Mouse (Mus musculus): ENCODE measurements at regions not wholly inside any gene's neighbourhood (a gene's known extent, or its start where the extent isn't known, plus 50 kb on each side); places are given as distances from the start of the nearest gene placed in this dataset.
"Not testable (repeated sequence)": the region's sequence is repeated elsewhere in the genome, so short reads cannot be mapped to it uniquely, and the experiment has no call there.

DNA sequence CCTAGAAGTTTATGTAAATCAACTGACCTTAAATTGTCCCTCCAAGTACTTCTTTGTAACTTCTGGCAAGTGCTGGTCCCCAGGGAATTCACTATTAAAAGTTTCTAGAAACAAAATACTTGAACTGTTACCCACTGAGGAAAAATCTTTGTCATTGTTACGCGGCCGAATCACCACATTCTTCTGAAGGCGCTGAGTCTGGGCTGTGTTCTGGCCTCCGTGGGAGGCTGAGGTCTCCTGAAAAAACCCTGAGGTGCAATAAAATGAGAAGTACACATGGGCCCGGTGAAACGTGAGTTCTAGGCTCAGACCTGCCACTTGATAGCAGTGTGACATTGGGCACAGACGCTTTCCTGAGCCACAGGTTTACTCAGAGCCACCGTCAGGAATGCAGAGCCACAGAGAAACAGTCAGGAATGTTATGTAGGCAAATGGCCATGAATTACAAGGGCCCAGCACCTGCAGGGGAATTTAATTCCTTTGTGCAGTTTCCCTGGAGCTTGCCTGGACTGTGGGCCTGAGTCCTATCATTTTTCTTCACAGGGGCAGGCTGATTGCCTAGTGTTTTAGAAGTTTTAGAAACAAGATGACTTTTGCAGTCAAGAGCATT is 171.1 kb upstream of the Arglu1 start:
- no peak for DNase-seq (ENCODE audit: low spot score in 2 of 2)
- intact Hi-C loops (cut with DNase I), result no loop called here

DNA sequence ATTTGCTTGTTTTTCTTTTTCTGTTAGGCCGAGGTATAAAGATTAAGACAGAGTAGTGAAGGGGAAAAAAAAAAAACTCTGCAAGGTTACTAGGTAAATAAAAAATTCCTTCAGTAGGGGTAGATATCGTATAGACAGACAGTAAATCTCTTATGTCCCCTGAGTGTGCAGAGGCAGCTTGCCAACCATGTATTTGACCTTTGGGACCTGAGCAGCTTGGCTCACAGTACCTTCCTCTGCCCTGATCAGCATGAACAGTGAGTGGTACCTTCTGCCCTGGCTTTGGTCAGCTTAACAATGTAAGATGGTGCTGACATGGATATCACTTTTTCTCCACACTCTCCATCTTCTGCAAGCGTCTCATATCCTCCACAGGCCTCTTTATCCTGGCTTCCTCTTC is 168.3 kb upstream of the Arglu1 start:
- intact Hi-C loops (cut with DNase I), result no loop called here
- no peak for DNase-seq (ENCODE audit: low spot score in 2 of 2)

DNA sequence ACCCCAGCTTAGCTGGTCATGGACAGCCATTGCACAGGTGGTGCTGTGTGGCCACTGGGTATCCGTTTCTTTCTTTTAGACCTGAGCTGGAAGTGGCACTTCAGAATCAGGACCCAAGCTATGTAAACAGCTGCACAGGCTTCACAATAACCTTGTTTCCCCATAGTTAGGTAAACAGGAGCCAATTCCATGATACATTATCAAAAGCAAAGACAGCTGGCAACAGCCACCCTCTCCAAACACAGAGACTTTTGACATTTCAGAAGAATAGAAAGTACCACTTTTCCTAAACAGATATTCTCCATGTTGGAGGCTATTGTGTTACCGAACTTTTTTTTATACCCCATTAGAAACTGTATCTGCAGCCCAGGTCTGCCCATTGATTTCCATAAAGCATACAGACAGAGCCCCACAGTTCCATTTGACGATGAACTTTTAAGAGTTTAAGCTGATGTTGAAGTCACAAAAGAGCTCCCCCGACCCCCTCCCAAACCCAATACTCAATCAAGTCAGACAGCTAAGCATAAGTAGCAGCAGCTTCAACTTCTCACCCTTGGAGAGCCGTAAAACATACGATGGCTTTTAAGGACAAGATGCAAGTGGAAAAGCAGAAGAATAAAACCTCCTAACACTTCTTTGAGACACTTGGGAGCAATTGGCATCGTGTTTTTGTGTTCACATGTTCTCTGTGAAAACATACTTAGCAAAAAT is 162.5 kb upstream of the Arglu1 start:
- intact Hi-C loops (cut with DNase I), result no loop called here

DNA sequence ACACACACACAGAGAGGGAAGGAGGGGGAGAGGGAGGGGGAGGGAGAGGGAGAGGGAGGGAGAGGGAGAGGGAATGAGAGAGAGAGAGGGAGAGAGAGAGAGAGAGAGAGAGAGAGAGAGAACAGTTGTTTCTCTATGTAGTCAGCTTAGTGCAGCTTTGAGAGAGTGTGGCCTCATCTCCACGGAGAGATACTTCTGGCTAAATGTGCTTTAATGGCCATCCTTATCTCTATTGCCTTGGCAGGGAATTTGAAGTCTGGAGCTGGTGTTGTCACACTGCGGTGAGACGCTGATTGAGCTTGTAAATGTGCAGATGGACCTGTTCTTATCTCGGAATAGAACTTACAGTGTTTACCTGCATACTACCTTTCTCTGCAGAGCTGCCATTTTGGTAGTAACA is 160.9 kb upstream of the Arglu1 start:
- intact Hi-C loops (cut with DNase I), result no loop called here

More for the DNA sequence above, 162.5 kb upstream of the Arglu1 start:
- no peak for DNase-seq (ENCODE audit: low spot score in 2 of 2)

DNA sequence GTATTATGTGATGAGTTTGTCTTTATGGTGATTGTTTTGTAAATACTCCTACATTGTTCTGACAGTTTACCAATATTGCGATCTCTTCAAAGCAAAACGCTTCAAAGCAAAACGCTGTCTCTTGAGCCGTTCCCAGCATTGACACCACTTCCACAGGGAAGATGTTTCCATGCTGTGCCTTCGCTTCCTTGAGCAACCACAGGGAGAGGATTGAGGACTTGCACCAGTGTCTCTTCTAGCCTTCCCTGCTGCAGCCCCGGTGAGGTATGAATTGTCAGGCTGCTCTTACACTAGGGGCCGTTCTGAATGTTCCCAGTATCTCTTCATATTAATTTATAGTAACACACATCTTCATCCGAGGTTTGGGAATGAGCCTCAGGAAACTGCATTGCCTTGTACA is 160.4 kb upstream of the Arglu1 start:
- intact Hi-C loops (cut with DNase I), result no loop called here
- no peak for DNase-seq (ENCODE audit: low spot score in 2 of 2)

More for the DNA sequence above, 160.9 kb upstream of the Arglu1 start:
- no peak for DNase-seq (ENCODE audit: low spot score in 2 of 2)

DNA sequence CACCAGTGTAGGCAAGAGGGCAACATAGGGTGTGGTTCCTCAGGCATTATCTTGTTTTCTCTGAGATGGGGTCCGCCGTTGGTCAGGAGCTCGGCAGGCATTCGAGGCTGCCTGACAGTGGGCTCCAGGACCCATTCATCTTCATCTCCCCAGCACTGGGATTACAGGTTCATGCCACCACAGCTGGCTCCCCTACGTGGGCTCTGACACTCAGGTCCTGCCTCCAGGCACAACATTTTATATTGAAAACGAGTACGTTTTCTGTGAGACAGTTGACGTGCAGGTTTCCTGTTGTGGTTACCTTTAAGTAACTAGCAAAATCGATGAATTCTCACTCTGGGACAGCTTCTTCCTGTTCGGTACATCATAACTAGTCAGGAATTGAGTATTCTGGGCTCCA is 157.3 kb upstream of the Arglu1 start:
- intact Hi-C loops (cut with DNase I), result no loop called here
- no peak for DNase-seq (ENCODE audit: low spot score in 2 of 2)

DNA sequence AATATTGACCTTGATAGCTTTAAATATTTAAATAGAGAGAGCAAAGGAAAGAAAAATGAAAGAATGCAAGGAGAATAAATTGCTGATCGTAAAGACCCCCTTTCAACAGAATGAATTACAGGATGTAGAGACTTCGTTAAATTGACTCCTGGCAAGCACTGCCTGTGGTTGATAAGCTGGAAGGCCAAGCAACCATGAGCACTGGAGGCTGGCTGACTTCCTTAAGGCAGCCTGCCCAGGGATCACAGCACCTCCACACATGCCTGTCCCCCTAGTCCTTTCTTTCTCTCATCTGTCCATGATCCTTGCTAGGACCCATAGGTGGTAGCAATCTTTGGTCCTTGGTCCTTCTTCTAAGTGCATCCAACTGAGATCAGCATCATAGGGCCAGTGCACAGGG is 152.0 kb upstream of the Arglu1 start:
- DNase-seq (ENCODE audit: low spot score in 2 of 2), result no peak
- intact Hi-C loops (cut with DNase I), result no loop called here

DNA sequence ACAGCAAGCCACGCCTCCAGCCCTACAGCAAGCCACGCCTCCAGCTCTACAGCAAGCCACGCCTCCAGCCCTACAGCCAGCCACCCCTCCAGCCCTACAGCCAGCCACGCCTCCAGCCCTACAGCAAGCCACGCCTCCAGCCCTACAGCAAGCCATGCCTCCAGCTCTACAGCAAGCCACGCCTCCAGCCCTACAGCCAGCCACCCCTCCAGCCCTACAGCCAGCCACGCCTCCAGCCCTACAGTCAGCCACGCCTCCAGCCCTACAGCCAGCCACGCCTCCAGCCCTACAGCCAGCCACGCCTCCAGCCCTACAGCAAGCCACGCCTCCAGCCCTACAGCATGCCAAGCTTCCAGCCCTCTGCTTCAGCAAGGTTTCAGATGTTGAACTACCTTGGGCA is 145.8 kb upstream of the Arglu1 start:
- intact Hi-C loops (cut with DNase I); DNase-seq (ENCODE audit: low spot score in 2 of 2): not testable (repeated sequence)

DNA sequence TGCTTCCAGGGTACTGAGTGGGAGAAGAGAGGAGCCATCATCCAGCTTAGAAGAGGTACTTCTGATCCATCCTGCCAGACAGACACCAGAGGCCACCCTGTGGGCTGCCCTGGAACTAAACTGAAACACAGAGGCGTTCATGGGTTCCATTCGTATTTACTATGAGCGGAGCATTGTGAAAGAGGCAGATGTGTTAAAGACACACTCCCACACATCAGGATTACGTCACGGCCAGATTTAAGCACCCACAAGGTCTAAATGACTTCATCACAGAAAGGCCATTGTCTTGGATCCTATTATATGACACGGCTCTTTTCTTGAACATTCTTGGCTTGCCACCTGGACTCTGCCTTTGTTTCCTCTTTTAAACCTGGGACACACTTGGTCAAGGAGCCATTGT is 141.0 kb upstream of the Arglu1 start:
- no peak for DNase-seq (ENCODE audit: low spot score in 2 of 2)
- intact Hi-C loops (cut with DNase I), result no loop called here

DNA sequence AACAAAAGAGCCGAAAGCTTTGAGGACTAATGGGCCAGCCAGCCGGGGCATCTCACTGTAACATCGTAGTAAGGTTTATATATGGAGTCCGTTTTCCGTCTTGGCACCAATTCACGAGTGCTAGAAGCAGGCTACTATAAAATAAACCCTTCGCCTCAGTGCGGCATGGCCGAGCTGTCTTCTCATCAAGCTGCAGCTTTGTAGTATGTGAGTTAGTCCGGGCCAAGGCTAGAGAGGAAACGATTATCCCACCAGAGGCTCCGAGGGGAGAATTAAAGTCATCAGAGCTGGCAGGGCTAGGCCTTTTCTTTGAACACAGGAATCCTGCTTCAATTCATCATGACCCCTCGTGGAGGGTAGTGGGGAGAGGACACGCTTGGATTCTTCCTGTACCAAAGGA is 138.9 kb upstream of the Arglu1 start:
- intact Hi-C loops (cut with DNase I), result no loop called here
- no peak for DNase-seq (ENCODE audit: low spot score in 2 of 2)

DNA sequence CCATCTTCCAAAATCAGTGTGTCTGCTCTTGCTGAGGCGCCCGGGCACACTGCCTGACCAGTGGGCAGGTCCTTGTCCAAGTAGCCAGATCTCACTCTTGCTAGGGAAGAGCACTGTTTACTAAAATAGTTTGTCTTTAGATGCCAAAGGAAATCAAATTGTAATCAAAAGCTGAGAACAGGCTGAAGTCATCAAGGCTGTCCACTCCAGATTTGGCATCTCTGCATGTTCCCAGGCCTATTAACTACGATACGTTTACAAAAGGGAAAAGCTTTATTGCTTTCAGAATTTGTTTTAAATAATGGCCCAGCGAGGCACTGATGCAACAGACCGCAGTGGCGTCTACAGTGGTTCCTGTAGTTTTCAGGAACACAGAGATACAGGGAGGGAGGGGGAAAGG is 137.2 kb upstream of the Arglu1 start:
- intact Hi-C loops (cut with DNase I), result no loop called here

DNA sequence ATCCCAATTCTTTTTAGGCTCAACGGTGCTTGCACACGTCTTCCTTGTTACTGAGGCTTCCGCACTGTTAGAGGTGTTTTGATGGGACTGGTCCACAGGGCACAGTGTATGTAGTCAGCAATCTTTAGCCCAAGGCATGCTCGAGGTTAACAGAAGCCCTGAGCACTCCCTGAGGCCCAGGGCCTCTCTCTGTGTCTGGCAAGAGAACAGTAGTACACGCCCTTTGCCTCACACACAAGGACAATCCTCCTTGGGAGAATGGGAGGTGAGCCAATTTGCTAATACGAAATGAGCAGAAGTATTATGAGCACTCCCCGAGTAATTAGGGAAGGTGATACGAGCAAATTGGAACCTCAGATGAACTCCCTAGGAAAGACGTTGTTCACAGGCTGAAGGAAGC is 136.5 kb upstream of the Arglu1 start:
- no peak for DNase-seq (ENCODE audit: low spot score in 2 of 2)
- intact Hi-C loops (cut with DNase I), result no loop called here

More for the DNA sequence above, 137.2 kb upstream of the Arglu1 start:
- no peak for DNase-seq (ENCODE audit: low spot score in 2 of 2)

DNA sequence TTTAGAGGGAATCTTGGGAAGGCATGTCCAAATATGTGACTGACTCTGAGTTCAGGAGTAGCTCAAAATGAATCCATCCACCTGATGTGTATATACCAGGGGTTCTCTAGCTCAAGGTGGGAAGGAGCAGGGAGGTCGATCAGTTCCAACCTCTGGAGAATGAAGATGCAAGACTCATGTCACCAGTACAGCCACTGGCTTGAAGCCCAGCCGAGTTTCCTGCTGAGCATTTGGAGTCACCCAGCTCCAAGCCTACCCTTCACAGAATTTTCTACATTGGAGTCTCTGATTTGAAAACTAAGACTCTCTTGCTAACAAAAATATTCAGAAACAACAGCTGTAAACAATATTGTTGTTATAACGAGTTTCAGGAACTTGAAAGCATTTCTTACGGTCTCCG is 134.6 kb upstream of the Arglu1 start:
- intact Hi-C loops (cut with DNase I), result no loop called here

DNA sequence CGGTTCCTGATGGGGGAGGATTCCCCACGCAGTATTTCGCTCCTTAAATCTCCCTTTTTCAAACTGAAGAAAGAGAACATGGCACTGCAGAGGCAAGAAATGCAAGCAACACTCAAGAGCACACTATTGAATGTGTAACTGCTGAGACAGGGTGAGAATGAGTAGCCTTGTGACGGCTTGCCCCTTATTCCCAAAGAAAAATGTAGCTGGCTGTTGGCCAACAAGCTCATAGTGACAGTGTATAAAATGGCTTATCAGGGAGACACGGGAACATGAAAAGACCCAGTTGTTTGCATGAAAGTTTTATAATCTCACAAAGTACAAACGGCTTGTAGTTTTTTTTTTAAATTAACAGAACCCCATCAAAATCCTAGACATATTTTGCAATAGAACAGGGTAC is 130.8 kb upstream of the Arglu1 start:
- no peak for DNase-seq (ENCODE audit: low spot score in 2 of 2)
- intact Hi-C loops (cut with DNase I), result no loop called here

More for the DNA sequence above, 134.6 kb upstream of the Arglu1 start:
- DNase-seq (ENCODE audit: low spot score in 2 of 2), result no peak

DNA sequence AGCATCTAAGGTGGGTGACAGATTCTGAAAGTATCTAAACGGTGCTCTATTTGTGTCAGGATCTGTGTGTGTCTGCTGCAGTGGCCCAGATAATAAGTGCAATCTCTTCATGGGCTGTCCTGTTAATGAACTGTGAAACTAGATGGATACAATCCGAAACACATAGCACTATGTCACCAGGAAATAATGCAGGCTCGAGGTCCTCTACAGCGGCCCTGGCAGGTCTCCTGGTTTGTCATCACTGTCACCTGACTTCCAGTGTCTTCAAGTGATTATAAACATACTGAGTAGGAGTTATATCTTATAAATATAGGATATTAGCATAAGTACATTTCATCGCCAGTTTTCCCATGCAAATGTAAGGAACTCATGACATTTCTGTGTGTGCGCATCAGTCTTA is 130.3 kb upstream of the Arglu1 start:
- DNase-seq (ENCODE audit: low spot score in 2 of 2), result no peak
- intact Hi-C loops (cut with DNase I), result no loop called here

DNA sequence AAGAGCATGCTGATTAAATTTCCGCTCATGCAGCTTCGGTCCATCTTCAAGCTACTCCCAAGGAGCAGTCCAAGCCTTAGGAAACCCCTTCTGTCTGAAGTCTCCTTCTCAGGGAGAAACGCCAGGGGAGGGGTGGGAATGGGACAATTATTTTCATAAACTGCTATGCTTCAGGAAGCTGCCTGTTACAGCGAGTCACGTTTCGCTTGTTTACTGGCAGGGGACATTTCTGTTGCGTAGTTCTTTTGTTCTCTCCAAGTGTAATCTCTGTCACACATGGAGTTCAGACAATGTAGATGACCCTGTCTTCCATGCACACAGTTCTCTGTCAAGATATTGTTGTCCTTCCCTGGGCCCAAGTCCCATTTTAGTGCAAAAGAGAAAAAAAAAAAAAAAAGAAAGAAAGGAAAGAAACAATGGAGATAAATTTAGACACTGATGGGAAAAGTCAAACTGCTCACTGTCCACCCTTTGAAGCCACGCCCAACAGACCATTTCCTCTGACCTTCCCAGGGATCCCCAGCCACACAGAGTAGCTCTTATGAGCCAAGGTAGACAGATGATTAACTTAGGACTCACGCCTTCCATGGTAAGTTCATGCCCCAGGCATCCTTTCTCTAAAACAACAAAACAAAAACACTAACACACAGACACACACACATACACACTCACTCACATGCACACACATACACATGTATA is 129.1 kb upstream of the Arglu1 start:
- intact Hi-C loops (cut with DNase I), result no loop called here
- no peak for DNase-seq (ENCODE audit: low spot score in 2 of 2)

DNA sequence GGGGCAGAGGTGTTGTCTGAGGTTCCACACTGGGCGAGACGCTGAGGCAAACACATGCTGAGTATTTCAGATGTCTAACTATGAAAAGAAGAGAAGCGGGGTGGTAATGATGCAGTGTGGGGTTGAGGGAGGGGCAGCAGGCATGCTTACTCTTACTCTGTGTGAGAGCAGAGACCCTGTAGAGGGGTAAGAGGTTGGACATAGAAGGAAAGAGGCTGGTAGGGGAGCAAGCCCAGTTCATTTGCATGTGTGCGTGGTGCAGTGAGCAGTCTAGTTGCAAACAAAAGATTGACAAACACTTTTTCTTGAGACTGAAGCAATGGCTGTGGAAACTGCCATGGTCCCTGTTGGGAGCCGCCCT is 122.5 kb upstream of the Arglu1 start:
- intact Hi-C loops (cut with DNase I), result no loop called here
- no peak for DNase-seq (ENCODE audit: low spot score in 2 of 2)

DNA sequence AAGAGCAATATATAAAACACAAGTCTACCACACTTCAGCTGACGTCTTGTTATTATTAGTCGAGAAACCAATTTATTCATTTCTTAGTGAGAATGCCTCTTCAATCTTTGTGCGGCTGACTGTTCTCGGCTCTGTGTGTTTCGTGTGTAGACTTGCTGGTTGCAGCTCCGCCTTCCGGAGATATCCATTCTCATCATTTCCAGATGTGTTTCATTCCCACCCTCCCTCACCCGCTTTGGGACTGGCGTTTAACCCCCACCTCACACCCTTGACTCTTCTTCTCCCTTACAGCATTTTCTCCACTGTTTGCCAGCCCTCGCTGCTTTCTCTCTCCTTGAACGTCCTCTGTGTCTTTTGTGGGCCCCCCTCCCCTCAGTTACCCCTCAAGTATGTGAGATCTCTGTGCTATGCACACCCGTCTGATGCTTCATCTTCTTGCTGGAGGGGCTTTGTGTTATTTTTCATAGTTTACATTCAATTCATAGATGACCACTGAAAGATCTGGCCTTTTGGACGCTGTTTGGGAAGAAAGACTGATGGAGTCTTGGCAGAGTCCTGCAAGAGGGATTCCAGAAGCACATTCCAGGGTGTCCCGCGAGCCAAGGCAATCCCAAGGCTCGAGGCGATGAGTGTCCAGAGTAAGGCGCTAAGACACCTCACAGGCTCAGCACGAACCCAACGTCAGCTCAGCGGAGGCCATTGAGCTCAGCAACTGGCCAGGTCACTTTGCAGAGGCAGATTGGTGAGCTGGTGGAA is 121.9 kb upstream of the Arglu1 start:
- no peak for DNase-seq (ENCODE audit: low spot score in 2 of 2)

DNA sequence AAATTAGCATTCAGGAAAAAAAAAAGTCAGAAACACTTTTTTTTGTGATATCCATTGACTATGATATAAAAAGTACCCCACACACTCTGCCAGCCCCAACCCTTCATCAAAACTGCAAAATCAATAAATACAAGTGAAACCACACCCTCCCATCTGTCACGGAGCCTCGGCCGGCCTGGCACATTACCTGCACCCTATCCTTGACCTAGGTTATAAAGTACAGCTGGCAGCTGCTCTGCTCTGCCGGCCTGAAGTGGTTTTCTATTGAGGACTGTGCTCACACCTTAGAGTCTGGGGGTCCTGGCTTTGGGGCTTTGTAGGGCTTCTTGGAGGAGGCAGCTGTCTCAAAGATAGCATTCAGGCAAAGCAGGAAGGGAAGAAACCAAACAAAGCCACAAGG is 120.6 kb upstream of the Arglu1 start:
- intact Hi-C loops (cut with DNase I), result no loop called here
- DNase-seq (ENCODE audit: low spot score in 2 of 2), result no peak

More for the DNA sequence above, 121.9 kb upstream of the Arglu1 start:
- intact Hi-C loops (cut with DNase I), result no loop called here

DNA sequence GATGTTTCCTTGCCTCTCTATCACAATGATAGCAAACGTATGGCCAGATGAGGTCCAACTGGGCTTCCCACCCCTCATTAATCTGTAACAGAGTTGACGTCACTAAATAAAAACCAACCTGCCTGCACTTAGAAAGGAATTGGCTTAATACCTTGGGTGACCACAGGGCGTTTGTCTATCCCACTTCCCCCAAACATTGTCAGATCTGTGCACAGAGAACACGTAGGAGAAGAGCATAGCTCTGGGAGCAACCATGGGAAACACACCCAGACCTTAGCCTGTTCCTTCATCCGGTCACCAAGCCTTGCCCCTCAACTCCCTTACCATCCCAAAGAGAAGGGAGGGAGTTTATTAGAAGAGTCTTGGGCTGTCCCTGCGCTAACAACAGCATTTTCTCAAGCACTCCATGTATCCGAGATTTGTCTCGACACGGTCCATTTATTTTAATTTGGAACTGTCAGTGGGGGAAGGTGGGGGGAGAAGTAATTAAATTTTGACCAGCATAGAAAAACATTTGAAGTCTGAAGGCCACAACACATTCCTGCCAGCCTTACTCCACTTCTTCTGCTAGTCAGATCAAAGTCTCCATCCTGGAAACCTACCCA is 119.6 kb upstream of the Arglu1 start:
- no peak for DNase-seq (ENCODE audit: low spot score in 2 of 2)
- intact Hi-C loops (cut with DNase I), result no loop called here
